Mouse (Mus musculus) stomach, embryonic 15.5 days (tissue): ENCODE results near the gene Trp53i13. TPM values are rescaled to one million over a fixed set of nuclear protein-coding genes. Genes with fewer than 3 reads are reported as not detected.

Experiments used
- ATAC-seq: fragments of 200-750 bp; cut with Nextera tagmentation; 2 replicates; pipeline ENCODE4 v1.8.0; 2017; ENCODE audit warnings: low read depth, moderate number of reproducible peaks, moderate TSS enrichment; ENCODE audit not compliant: insufficient read depth, low FRiP score
- H3K27ac ChIP-seq: fragments of 300-500 bp; sonication (generic); 2 replicates; pipeline ENCODE4 v1.5.1; 2015; ENCODE audit warnings: mild to moderate bottlenecking, inconsistent platforms
- H3K27me3 ChIP-seq: fragments of 300-500 bp; sonication (generic); replicated peaks from 2 replicates; pipeline ENCODE4 v1.6.1; 2015; ENCODE audit warnings: inconsistent platforms
- H3K36me3 ChIP-seq: fragments of 300-500 bp; sonication (generic); 2 replicates; pipeline ENCODE4 v1.6.1; 2015; ENCODE audit warnings: inconsistent platforms
- H3K4me1 ChIP-seq: fragments of 300-500 bp; sonication (generic); 2 replicates; pipeline ENCODE4 v1.6.1; 2015; ENCODE audit warnings: inconsistent platforms
- H3K4me2 ChIP-seq: fragments of 300-500 bp; sonication (generic); 2 replicates; pipeline ENCODE4 v1.6.1; 2015; ENCODE audit warnings: mild to moderate bottlenecking, inconsistent platforms
- H3K4me3 ChIP-seq: fragments of 300-500 bp; sonication (generic); replicated peaks from 2 replicates; pipeline ENCODE4 v1.5.1; 2015; ENCODE audit warnings: inconsistent platforms
- H3K9ac ChIP-seq: fragments of 300-500 bp; sonication (generic); 2 replicates; pipeline ENCODE4 v1.6.1; 2015; ENCODE audit warnings: inconsistent platforms
- H3K9me3 ChIP-seq: fragments of 300-500 bp; sonication (generic); 2 replicates; pipeline ENCODE4 v1.6.1; 2016; ENCODE audit warnings: inconsistent platforms
- WGBS: fragments of 180-500 bp; shearing (Covaris S2); methylation state at CpG from one replicate; pipeline ENCODE4 v1.1.7; 2015; 5-methylcytosine and 5-hydroxymethylcytosine counted together
- polyA plus RNA-seq: library from polyadenylated mRNA; unstranded; fragments of >200 nt; fragmentation: Nextera tagmentation; extraction: Ambion mirVana; gene quantifications from 2 replicates; pipeline ENCODE4 v1.2.1, GENCODE M21; 2015

The Trp53i13 gene
- polyA plus RNA-seq, 1 experiment from 2014 or later = 35.8 TPM

DNA sequence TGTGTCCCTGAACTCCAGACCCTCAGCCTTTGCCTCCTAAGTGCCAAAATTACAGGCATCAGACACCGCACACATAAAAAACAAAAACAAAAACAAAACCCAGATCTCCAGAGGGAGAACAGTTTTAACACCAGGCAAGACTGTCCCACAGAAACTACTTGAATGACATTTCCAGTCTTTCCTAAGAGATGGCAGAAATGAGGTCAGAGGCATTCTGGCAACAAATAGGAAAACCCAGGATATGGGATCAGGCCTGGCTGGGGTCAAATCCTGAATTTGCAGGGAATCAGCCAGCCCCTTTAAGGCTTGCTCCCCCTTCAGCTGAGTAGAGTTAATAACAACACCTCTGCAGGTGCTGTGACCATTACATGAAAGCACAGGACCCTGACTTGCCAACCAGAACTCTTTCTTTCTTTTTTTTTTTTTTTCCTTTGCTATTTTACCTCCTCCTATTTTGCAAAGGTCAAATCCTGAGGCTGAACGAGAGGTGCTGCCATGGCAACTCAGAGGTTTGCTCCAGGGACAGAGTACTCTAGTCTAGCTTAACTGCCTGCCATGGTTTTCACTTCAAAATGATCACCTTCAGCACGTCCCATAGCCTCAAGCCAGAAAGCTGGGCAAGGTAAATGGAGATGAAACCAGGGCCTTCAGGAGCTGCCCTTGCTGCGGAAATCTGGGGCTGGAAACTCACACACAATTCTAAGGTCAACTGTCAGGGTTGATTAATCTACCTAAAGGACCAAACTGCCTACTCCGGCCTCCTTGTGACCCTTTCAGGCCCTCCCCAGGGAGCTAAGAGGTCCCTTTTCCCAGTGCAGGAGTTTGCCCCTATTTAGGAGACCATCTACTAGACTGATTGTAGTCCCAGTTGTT is 1.0 kb upstream of the Trp53i13 start:
- no peak for ATAC-seq
- H3K27me3 ChIP-seq = 0 out of 2 replicates have a peak, but pooled peaks cover 7% of the 10 kb centered on the region
- 60% methylated on average over 5 of the region's 5 CpGs for WGBS
- H3K9ac ChIP-seq = no peak overlapping the region
- H3K4me2 ChIP-seq = peak overlapping the region; percentile 92; the same call in 1 of the 2 replicates
- no peak overlapping the region for H3K4me3 ChIP-seq
- H3K36me3 ChIP-seq = no peaks in the 10 kb centered on the region
- H3K4me1 ChIP-seq = peaks cover 27% of the 10 kb centered on the region
- no peaks in the 10 kb centered on the region for H3K9me3 ChIP-seq
- H3K27ac ChIP-seq = no peak overlapping the region

DNA sequence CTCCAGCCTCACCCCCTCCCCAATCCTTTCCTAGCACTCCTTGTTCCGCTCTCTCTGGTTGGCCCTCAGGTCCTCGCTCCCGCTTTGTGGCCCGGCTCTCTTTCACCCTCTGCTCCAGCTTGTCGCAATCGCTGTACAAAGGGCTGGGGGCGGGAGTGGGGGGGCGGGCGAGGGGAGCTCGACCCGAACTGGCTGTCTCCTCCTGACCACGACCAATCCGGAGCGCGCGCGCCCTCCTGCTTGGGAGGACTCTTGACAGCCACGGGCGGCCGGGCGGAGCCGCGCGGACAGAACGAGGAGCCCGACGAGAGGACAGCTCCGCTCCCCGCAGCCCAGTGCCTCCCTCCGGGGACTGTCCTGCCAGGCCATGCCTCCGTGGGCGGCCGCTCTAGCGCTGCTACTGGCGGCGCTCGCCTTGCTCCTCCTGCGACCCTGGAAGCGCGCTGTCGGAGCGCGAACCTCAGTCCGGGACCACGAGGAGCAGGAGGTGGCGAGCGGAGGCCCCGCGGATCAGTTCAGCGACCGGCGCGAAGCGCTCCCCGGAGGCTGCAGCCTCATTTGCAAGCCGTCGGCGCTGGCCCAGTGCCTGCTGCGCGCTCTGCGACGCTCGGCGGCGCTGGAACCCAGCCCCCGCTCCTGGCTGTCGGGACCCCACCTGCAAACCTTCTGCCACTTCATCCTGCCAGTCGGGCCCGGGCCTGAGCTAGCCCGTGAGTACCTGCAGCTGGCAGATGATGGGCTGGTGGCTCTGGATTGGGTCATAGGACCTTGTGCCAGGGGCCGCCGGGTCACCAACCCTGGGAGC is 746 bp downstream of the Trp53i13 start, which contains the start of gene Abhd15:
Gene Abhd15 (plus strand): TSS at position 290 of the 805 bp plus-strand sequence.
- H3K9ac ChIP-seq = peak within 1 kb of the TSS; percentile 20; the same call in 1 of the 2 replicates
- peak within 1 kb of the TSS; percentile 71 for H3K4me3 ChIP-seq
- ATAC-seq = peak; percentile 63
- H3K9me3 ChIP-seq = no peaks in the 10 kb centered on the region
- no peak within 1 kb of the TSS; the same call in 1 of the 2 replicates for H3K27ac ChIP-seq
- H3K27me3 ChIP-seq = 0 out of 2 replicates have a peak, but pooled peaks cover 7% of the 10 kb centered on the region
- H3K36me3 ChIP-seq = no peaks in the 10 kb centered on the region
- H3K4me2 ChIP-seq = peak within 1 kb of the TSS; percentile 92
- peaks cover 27% of the 10 kb centered on the region for H3K4me1 ChIP-seq
- WGBS = under 1% methylated on average over 72 of the region's 72 CpGs

DNA sequence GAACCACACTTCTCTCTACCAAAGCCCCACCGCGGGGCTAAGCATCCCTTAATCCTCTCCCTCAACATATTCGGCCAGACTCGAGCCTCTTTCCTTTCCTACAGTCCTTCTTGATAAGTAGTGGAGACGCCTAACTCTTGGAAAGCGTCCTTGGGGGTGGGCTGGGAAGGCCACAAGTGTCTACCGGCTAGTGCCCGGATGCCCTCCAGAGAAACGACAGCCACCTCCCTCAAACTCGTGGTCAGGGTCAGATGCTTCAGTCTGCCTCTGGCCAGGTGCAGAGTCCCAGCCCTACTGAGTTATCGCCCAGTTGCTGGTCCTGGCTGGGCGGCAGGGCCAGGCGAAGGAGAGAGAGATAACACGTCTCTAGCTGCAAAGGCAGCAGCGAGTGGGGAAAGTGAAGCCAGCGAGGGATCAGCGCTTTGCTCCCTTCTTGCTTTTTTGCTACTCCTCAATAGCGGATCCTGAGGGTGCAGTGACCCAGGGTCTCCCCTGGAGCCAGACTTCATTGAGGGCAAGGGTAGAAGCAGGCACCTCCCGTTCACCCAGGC is 1.4 kb downstream of the Trp53i13 start:
- H3K27ac ChIP-seq = no peak overlapping the region

DNA sequence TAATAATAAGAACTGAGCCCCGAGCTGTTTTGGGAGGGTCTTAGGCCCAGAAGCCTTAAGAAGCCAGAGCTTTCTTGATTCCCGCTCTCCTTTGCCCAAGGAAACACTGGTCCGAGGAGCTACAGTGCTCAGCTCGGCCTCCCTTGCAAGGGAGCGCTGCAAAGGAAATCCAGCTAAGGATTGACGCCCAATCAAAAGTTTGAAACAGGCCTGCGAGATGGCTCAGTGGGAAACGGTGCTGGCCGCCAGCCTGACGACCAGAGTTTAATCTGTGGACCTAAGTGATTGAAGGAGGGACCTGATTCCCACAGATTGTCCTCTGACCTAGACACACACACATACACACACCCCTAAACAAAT is 2.0 kb downstream of the Trp53i13 start:
- peak overlapping the region; percentile 92 for H3K4me2 ChIP-seq
- no peak overlapping the region for H3K9ac ChIP-seq
- ATAC-seq = no peak
- peaks cover 27% of the 10 kb centered on the region for H3K4me1 ChIP-seq
- WGBS = 16% methylated on average over 10 of the region's 10 CpGs
- 0 out of 2 replicates have a peak, but pooled peaks cover 7% of the 10 kb centered on the region for H3K27me3 ChIP-seq
- no peaks in the 10 kb centered on the region for H3K9me3 ChIP-seq
- no peaks in the 10 kb centered on the region for H3K36me3 ChIP-seq
- H3K4me3 ChIP-seq = peak overlapping the region; percentile 71
- H3K27ac ChIP-seq = peak overlapping the region; percentile 7

More for the DNA sequence above, 1.4 kb downstream of the Trp53i13 start:
- Histone ChIP-seq H3K36me3 (no peaks in the 10 kb centered on the region), H3K4me2 (peak overlapping the region; percentile 92), H3K4me3 (peak overlapping the region; percentile 71), H3K9me3 (no peaks in the 10 kb centered on the region), H3K9ac (peak overlapping the region; percentile 20; the same call in 1 of the 2 replicates), H3K27me3 (0 out of 2 replicates have a peak, but pooled peaks cover 7% of the 10 kb centered on the region), H3K4me1 (peaks cover 27% of the 10 kb centered on the region)
- 17% methylated on average over 19 of the region's 19 CpGs for WGBS
- no peak for ATAC-seq

DNA sequence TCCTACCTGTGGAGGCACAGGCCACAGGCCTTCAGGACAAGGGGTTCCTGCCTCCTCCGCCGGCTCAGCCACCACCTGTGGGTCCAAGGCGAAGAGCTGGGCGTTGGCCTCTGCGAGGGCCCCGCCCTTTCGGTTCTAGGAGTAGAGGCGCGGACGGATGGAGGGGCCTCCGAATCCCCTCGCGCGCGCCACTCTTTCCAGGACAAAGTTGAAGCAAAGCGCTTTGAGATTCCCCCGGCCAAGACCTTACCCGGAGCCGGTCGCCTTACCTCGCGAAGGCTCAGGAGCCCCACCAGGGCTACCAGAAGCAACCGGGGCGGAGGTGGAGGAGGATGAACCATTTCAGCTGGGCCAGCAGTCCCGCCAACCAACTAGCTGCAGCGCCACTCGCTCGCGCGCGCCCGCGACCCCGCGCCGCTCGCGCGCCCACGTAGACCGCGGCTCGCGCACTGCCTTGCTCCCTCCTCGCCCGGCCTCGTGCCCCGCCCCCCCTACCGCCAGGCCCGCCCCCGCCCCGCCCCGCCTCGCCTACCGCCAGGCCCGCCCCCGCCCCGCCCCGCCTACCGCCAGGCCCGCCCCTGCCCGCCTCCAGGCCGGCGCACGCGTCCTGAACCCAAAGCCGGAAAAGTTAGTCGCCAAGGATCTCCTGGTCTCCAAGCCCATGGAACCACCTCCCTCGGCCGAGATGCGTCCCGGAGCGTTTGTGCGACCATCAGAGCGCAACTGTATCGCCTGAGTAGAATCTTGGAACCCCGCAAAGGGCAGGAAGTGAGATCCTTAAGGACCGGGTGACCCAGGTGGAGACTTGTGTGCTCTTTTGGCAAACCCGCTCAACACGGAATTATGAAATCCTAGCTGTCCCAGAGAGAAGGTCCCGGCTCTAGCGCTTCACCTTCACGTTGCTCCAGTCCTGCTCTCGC is 2.6 kb downstream of the Trp53i13 start:
- peak overlapping the region; percentile 67; the same call in 1 of the 2 replicates for H3K9ac ChIP-seq
- peak; percentile 75 for ATAC-seq
- WGBS = under 1% methylated on average over 70 of the region's 84 CpGs

DNA sequence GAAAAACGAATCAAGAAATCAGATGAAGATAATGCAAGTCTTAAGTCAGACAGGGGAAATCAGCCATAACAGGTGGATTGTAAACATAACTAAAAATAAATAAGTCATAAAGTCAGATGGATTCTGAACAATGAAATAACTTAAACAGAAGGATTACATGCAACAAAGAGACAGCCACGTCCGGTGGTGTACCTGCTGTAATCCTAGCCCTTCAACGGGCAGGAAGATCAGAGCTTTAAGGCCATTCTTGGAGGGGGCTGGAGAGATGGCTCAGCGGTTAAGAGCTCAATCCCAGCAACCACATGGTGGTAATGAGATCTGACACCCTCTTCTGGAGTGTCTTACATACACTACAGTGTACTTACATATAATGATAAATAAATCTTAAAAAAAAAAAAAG is 4.4 kb downstream of the Trp53i13 start:
- H3K4me1 ChIP-seq = peaks cover 33% of the 10 kb centered on the region

More for the DNA sequence above, 2.6 kb downstream of the Trp53i13 start:
- Histone ChIP-seq H3K4me2 (peak overlapping the region; percentile 92), H3K4me1 (peaks cover 32% of the 10 kb centered on the region), H3K36me3 (no peaks in the 10 kb centered on the region), H3K9me3 (no peaks in the 10 kb centered on the region), H3K27ac (peak overlapping the region; percentile 86), H3K27me3 (0 out of 2 replicates have a peak, but pooled peaks cover 7% of the 10 kb centered on the region), H3K4me3 (peak overlapping the region; percentile 71)

DNA sequence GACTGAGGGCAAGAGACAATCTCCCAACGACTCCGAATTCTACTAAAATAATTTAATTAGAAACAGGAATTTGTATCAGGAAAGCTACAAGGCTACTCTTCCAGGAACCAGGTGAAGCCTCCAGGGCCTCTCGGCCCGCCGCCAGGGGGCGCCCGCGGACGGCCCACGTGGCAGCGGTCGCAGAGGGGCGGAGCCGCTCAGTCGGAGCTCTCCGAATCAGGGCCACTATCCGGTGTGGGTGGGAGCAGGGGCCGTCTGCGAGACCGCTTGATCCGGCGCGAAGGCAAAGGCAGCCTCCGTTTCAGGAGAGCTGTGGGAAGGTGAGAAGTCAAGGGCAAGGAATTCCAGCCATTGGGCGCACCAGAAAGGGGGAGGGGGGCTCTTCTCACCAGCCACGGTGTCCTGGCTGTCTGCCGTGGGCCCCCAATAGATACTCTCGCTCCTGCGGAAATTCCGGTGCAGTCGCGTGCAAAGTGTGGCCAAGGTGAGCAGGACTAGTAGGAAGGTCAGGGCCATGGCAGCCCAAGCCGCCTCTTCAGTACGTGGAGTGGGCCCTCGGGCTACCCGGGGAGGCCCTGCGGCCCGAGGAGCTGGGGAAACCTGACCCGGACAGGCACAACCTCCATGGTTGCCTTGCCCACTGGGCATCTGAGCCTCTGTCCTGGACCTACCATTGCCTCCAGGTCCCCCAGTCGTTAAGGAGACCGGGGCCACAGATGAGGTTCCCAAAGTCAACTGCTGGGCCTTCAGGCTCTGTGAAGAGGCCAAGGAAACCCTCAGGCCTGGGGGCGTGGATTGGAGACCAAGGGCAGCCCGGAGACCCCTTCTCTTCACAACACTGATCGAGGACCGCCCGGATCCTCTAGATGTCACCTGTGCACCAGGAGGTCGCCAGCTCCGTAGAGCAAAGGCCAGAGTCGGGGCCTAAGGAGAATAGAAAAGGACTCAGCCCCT is 7.4 kb downstream of the Trp53i13 start:
- H3K27ac ChIP-seq = peak overlapping the region; percentile 9; the same call in 1 of the 2 replicates
- 23% methylated on average over 49 of the region's 49 CpGs for WGBS

More for the DNA sequence above, 4.4 kb downstream of the Trp53i13 start:
- Histone ChIP-seq H3K36me3 (peaks cover 11% of the 10 kb centered on the region), H3K4me3 (no peak overlapping the region), H3K9me3 (no peaks in the 10 kb centered on the region), H3K27ac (no peak overlapping the region), H3K27me3 (0 out of 2 replicates have a peak, but pooled peaks cover 7% of the 10 kb centered on the region), H3K4me2 (no peak overlapping the region), H3K9ac (no peak overlapping the region)
- 70% methylated on average over 5 of the region's 5 CpGs for WGBS
- no peak for ATAC-seq

DNA sequence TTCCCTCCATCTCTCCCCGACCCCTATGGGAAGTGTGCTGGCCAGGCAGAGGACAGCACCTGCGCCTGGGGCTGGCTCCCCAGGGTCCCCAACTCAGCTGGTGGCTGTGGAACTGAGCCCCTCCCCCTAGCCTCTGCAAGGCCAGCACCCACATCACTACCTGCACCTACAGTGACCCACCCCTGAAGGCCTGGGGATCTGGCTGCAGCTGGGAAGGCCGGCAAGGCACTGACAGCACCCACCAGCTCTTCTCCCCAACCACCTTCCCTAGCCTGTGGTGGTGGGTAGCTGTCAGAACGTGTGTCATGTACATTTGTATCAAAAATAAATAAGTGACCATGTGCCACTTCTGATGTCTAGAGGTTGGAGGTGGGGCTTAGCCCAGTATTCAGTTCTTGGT is 8.4 kb downstream of the Trp53i13 start:
- Histone ChIP-seq H3K27me3 (no peaks in the 10 kb centered on the region), H3K4me1 (peaks cover 17% of the 10 kb centered on the region), H3K27ac (no peak overlapping the region), H3K9me3 (no peaks in the 10 kb centered on the region), H3K4me3 (no peak overlapping the region), H3K4me2 (no peak overlapping the region), H3K36me3 (peaks cover 49% of the 10 kb centered on the region), H3K9ac (no peak overlapping the region)
- no peak for ATAC-seq
- WGBS = 75% methylated on average over 4 of the region's 4 CpGs

More for the DNA sequence above, 7.4 kb downstream of the Trp53i13 start:
- peaks cover 39% of the 10 kb centered on the region for H3K36me3 ChIP-seq
- peak; percentile 23; the same call in 1 of the 2 replicates for ATAC-seq
- H3K27me3 ChIP-seq = no peaks in the 10 kb centered on the region
- peak overlapping the region; percentile 35; the same call in 1 of the 2 replicates for H3K9ac ChIP-seq
- peaks cover 11% of the 10 kb centered on the region for H3K4me1 ChIP-seq
- peak overlapping the region; percentile 74 for H3K4me2 ChIP-seq
- no peaks in the 10 kb centered on the region for H3K9me3 ChIP-seq
- H3K4me3 ChIP-seq = peak overlapping the region; percentile 37

DNA sequence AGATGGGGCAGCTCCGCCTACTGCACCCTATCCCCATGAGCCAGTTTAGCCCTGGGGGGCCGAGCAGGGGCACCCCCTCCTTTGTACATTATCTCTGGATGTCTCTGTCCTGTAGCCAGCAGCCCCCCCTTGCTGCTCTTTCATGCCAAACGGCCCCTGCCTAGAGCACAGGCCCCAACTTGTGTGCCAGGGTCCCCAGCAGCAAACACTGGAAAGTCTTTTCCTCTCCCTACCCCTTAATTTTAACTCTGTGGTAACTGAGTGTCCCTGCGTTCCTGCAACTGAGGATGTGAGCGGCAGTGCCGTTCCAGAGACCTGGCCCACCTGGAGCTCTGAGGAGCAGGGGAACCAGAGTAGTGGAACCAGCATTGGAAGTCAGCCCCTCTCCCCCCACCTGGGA is 8.8 kb downstream of the Trp53i13 start:
- Histone ChIP-seq H3K27ac (no peak overlapping the region), H3K27me3 (no peaks in the 10 kb centered on the region), H3K36me3 (peaks cover 51% of the 10 kb centered on the region), H3K4me2 (no peak overlapping the region), H3K9me3 (no peaks in the 10 kb centered on the region), H3K4me1 (peaks cover 14% of the 10 kb centered on the region), H3K9ac (no peak overlapping the region), H3K4me3 (no peak overlapping the region)
- ATAC-seq = no peak
- WGBS = 84% methylated on average over 6 of the region's 6 CpGs

DNA sequence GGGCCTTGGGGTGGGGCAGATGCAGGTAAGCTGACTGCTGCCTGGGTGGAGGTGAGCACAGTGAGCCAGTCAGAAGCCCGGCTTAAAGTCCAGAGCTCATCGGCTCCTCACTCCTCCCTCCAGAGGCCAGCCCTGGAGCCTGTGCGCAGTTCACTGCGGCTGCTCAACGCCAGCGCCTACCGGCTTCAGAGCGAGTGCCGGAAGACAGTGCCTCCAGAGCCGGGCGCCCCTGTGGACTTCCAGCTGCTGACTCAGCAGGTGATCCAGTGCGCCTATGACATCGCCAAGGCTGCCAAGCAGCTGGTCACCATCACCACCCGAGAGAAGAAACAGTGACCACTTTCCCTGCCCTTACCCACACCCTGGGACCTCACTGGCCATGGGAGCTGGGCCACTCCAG is 9.5 kb downstream of the Trp53i13 start:
- H3K36me3 ChIP-seq = peaks cover 51% of the 10 kb centered on the region
- peaks cover 14% of the 10 kb centered on the region for H3K4me1 ChIP-seq
- WGBS = 75% methylated on average over 14 of the region's 14 CpGs
- no peak for ATAC-seq
- H3K9ac ChIP-seq = no peak overlapping the region
- H3K4me3 ChIP-seq = no peak overlapping the region
- H3K27me3 ChIP-seq = no peaks in the 10 kb centered on the region
- no peak overlapping the region for H3K4me2 ChIP-seq
- H3K9me3 ChIP-seq = no peaks in the 10 kb centered on the region
- H3K27ac ChIP-seq = no peak overlapping the region
